Mouse (Mus musculus) right cerebral cortex, postnatal 25 days (tissue): ENCODE data around the gene B230217C12Rik.

ENCODE experiments used
- DNase-seq: peaks from one replicate; pipeline ENCODE4 v3.0.0; 2022

Gene B230217C12Rik

GRCm38 (mm10) chr11:97840539-97840954 is at the start of gene B230217C12Rik:
Gene B230217C12Rik, plus strand, starts transcription at chr11:97840780.
- DNase-seq = no peak

GRCm38 (mm10) chr11:97793165-97793564 is 47.4 kb upstream of the B230217C12Rik start:
- no peak for DNase-seq

GRCm38 (mm10) chr11:97796910-97797309 is 43.7 kb upstream of the B230217C12Rik start:
- peak; percentile 70 for DNase-seq

GRCm38 (mm10) chr11:97797369-97798082 is 43.1 kb upstream of the B230217C12Rik start:
- DNase-seq = no peak

- no peak for DNase-seq
Observed at GRCm38 (mm10) chr11:97798083-97798435, 42.5 kb upstream of the B230217C12Rik start.

- DNase-seq = peak; percentile 85
Observed at GRCm38 (mm10) chr11:97798782-97799145, 41.8 kb upstream of the B230217C12Rik start, which contains the start of gene Lasp1. Gene Lasp1, plus strand, starts transcription at chr11:97799000.

GRCm38 (mm10) chr11:97799146-97799993 is 41.2 kb upstream of the B230217C12Rik start:
- peak; percentile 90 for DNase-seq

GRCm38 (mm10) chr11:97799994-97800690 is 40.4 kb upstream of the B230217C12Rik start:
- peak; percentile 66 for DNase-seq

GRCm38 (mm10) chr11:97800691-97801408 is 39.7 kb upstream of the B230217C12Rik start:
- no peak for DNase-seq

GRCm38 (mm10) chr11:97801409-97802193 is 39.0 kb upstream of the B230217C12Rik start:
- no peak for DNase-seq

GRCm38 (mm10) chr11:97802194-97802470 is 38.4 kb upstream of the B230217C12Rik start:
- DNase-seq = no peak

GRCm38 (mm10) chr11:97802495-97802894 is 38.1 kb upstream of the B230217C12Rik start:
- DNase-seq = no peak

GRCm38 (mm10) chr11:97803847-97804246 is 36.7 kb upstream of the B230217C12Rik start:
- DNase-seq = no peak

- DNase-seq = no peak
Observed at GRCm38 (mm10) chr11:97804841-97805661, 35.5 kb upstream of the B230217C12Rik start.

- DNase-seq = no peak
Observed at GRCm38 (mm10) chr11:97805662-97806612, 34.6 kb upstream of the B230217C12Rik start.

GRCm38 (mm10) chr11:97806613-97806964 is 34.0 kb upstream of the B230217C12Rik start:
- no peak for DNase-seq

GRCm38 (mm10) chr11:97807626-97808025 is 33.0 kb upstream of the B230217C12Rik start:
- DNase-seq = no peak

- no peak for DNase-seq
Observed at GRCm38 (mm10) chr11:97808093-97808492, 32.5 kb upstream of the B230217C12Rik start.

- no peak for DNase-seq
Observed at GRCm38 (mm10) chr11:97808621-97809234, 31.9 kb upstream of the B230217C12Rik start.
